Mouse (Mus musculus) liver, adult 2 months (tissue): ENCODE data around the gene Iyd. TPM values are rescaled to one million over a fixed set of nuclear protein-coding genes. Genes with fewer than 3 reads are reported as not detected.

Source experiments
- DNase-seq: peaks from one replicate; pipeline ENCODE4 v3.0.0-alpha.2; 2011; ENCODE audit warnings: low read depth, low spot score; ENCODE audit errors: extremely low read depth
- H3K27ac ChIP-seq: fragments of 200-500 bp; replicated peaks from 2 replicates; pipeline ENCODE4 v1.5.1; 2012; ENCODE audit warnings: low read depth, mild to moderate bottlenecking, control low read depth, inconsistent platforms, low read length; ENCODE audit not compliant: insufficient read depth
- H3K27me3 ChIP-seq: fragments of 200-500 bp; 2 replicates; pipeline ENCODE4 v1.6.1; 2012; ENCODE audit warnings: mild to moderate bottlenecking, moderate library complexity, low read length, inconsistent platforms; ENCODE audit not compliant: control insufficient read depth, insufficient read depth
- H3K36me3 ChIP-seq: fragments of 200-500 bp; 2 replicates; pipeline ENCODE4 v1.6.1; 2012; ENCODE audit warnings: low read length, inconsistent platforms; ENCODE audit not compliant: control insufficient read depth, insufficient read depth
- H3K4me1 ChIP-seq: fragments of 200-500 bp; 2 replicates; pipeline ENCODE4 v1.6.1; 2011; ENCODE audit warnings: low read length; ENCODE audit not compliant: control insufficient read depth, insufficient read depth
- H3K4me3 ChIP-seq: fragments of 200-500 bp; 2 replicates; pipeline ENCODE4 v1.5.1; 2011; ENCODE audit warnings: low read depth, mild to moderate bottlenecking, control low read depth, low read length, moderate library complexity; ENCODE audit not compliant: insufficient read depth
- H3K79me2 ChIP-seq: fragments of 200-500 bp; 2 replicates; pipeline ENCODE4 v1.6.1; 2012; ENCODE audit warnings: inconsistent platforms, mild to moderate bottlenecking, low read length, moderate library complexity; ENCODE audit not compliant: control insufficient read depth, insufficient read depth
- H3K9ac ChIP-seq: fragments of 200-500 bp; 2 replicates; pipeline ENCODE4 v1.6.1; 2012; ENCODE audit warnings: low read depth, mild to moderate bottlenecking, control low read depth, inconsistent platforms, low read length
- CTCF ChIP-seq: fragments of 200-500 bp; IDR thresholded peaks from 2 replicates; pipeline ENCODE4 v1.5.1; 2011; ENCODE audit warnings: low read depth, low read length, control low read depth
- POLR2A ChIP-seq: fragments of 200-500 bp; IDR thresholded peaks from 2 replicates; pipeline ENCODE4 v1.6.1; 2011; ENCODE audit warnings: low read length, control low read depth; ENCODE audit not compliant: insufficient read depth; ENCODE audit errors: extremely low read depth
- WGBS: fragments of 180-500 bp; shearing (Covaris S2); methylation state at CpG from one replicate; pipeline ENCODE4 v1.1.7; 2018; 5-methylcytosine and 5-hydroxymethylcytosine counted together
- polyA plus RNA-seq: library from polyadenylated mRNA; depleted of rRNA; stranded (reverse); fragments of >200 nt; gene quantifications from 2 replicates; pipeline ENCODE4 v1.2.3, GENCODE M21; 2012
- total RNA-seq: library from RNA; depleted of rRNA; stranded (reverse); fragments of >200 nt; gene quantifications from 2 replicates; pipeline ENCODE4 v1.2.3, GENCODE M21; 2014

The Iyd gene
- total and polyA plus RNA-seq, 2 experiments: 47.7 to 112 TPM

DNA sequence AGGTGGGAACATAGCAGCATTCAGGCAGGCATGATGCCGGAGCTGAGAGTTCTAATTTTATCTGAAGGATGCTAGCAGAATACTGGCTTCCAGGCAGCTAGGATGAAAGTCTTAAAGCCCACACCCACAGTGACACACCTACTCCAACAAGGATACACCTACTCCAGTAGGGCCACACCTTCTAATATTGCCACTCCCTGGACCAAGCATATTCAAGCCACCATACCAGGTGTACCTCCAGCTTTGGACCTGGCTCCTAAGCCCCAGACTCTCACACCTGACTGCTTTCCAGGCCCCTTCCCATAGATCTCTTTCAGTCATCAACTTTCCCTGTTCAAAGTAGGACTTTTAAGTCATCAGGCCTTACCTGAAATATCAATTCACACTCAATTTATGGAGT lies 19.1 kb downstream of the Iyd start:
- DNase-seq: no peak
- H3K27me3 ChIP-seq: no peaks in the 10 kb centered on the region
- peaks cover 7% of the 10 kb centered on the region for H3K36me3 ChIP-seq
- WGBS: 96% methylated on average over 1 of the region's 1 CpGs
- H3K9ac ChIP-seq: no peak overlapping the region
- TF ChIP-seq CTCF (no peak), POLR2A (no peak)
- H3K27ac ChIP-seq: no peak overlapping the region
- H3K4me3 ChIP-seq: no peak overlapping the region
- no peaks in the 10 kb centered on the region for H3K79me2 ChIP-seq
- no peaks in the 10 kb centered on the region for H3K4me1 ChIP-seq

DNA sequence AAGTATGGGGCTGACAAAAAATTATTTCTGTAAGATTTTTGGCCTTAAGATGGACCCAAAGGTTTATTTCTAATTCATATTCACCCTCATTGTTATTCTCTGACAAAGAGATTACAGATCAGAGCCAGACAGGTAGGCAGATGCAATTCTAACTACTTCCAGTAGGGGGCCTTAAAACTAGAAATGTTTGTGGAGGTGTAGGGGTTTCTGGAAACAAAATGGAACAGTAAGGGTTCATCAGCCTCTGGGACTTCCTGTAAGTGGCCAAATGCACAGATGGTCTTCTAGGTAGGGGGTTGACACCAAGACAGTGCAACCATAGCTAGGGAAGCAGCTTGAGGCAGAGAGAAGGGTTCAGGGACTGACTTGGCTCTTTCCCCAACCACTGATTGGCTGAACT lies 22.1 kb downstream of the Iyd start:
- no peaks in the 10 kb centered on the region for H3K27me3 ChIP-seq
- H3K36me3 ChIP-seq: no peaks in the 10 kb centered on the region
- DNase-seq: no peak
- no peak overlapping the region for H3K9ac ChIP-seq
- H3K4me1 ChIP-seq: no peaks in the 10 kb centered on the region
- TF ChIP-seq POLR2A (no peak), CTCF (0 out of 2 replicates have a peak, but pooled peaks have one; percentile 9)
- H3K27ac ChIP-seq: no peak overlapping the region
- no peaks in the 10 kb centered on the region for H3K79me2 ChIP-seq
- no peak overlapping the region for H3K4me3 ChIP-seq

DNA sequence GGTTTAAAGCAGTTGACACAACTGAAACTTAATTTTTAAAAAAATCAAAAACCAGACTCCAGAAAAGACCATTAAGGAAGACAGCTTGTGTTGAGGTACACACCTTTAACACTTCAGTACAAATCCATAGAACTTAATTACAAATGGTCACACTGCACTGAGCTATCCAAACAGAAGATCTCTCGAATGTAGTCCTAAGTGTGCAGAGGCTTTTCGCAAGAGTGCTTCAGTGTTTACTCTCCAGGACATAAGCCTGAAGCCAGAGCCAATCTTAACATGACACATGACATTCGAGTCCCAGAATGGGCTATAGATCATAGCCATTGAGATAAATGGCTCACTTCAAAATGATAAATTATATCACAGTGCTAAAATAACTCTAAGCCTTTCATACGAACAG lies 25.1 kb downstream of the Iyd start:
- no peak overlapping the region for H3K9ac ChIP-seq
- TF ChIP-seq POLR2A (no peak), CTCF (no peak)
- no peaks in the 10 kb centered on the region for H3K36me3 ChIP-seq
- WGBS: 29% methylated on average over 4 of the region's 4 CpGs
- no peak overlapping the region for H3K4me3 ChIP-seq
- DNase-seq: peak; percentile 62
- no peaks in the 10 kb centered on the region for H3K4me1 ChIP-seq
- H3K27ac ChIP-seq: no peak overlapping the region
- no peaks in the 10 kb centered on the region for H3K79me2 ChIP-seq
- H3K27me3 ChIP-seq: no peaks in the 10 kb centered on the region

DNA sequence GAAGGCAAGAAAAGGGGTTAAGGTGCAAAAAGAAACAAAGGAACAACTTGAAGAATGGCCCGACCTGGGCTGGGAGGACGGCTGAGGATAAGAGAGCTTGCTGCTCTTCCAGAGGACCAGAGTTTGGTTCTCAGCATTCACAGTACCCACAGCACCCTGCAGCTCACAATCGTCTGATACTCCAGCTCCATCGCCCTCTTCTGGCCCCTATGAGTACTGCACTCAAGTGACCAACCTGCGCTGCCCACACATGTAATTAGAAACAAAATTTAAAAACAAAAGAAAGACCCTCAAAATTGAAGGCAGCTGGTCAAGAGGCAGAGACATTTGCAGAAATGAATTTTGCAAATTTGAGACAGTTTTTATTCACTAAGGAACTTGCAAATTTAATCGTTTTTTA lies 27.8 kb downstream of the Iyd start:
- Histone ChIP-seq H3K27me3 (no peaks in the 10 kb centered on the region), H3K27ac (no peak overlapping the region), H3K36me3 (no peaks in the 10 kb centered on the region), H3K79me2 (no peaks in the 10 kb centered on the region), H3K9ac (no peak overlapping the region), H3K4me1 (no peaks in the 10 kb centered on the region), H3K4me3 (no peak overlapping the region)
- TF ChIP-seq CTCF (peak; percentile 59), POLR2A (no peak)
- 73% methylated on average over 6 of the region's 6 CpGs for WGBS
- no peak for DNase-seq

DNA sequence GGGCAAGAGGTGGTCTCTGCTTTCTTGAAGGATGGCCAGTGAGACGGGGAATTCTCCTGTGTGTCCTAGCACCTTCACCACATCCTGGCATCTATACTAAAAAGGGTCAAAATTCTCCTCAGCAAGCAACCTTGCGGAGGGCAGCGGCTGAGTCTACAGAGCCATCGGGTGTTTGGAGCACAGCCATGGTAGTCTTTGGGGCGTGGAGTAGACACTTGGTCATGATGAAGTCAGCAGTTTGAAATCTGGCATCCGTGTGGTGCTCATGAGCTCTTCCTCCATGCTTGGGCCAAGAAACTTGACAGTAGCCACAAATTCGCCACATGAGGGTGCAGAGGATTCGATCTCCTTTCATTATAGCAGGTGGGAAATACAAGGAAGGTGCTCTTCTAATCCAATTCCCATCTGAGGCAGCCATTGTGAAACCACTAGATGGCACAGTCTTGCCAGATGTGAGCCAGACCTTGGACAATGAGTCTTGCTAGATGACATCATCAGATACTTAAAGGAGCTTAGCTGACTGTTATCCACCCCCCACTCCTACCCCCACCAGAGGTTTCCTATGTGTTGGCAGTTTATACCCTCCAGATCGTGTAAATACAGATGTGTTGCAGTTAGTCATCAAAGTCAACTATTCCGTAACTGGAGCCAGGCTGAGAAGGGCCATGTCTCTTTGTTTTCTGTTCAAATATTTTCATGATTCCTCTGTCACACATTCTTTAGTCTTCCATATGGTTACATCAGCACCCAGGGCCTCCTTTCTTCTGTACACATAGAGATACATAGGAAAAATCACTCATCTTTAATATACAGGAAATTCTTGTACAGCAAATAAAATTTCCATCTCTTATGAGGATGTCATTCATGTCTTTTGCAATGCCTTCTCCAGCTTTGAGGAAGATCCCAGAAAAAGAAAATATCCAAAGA lies 32.9 kb downstream of the Iyd start:
- DNase-seq: peak; percentile 58
- H3K27me3 ChIP-seq: no peaks in the 10 kb centered on the region
- no peaks in the 10 kb centered on the region for H3K79me2 ChIP-seq
- WGBS: 55% methylated on average over 10 of the region's 10 CpGs
- H3K4me3 ChIP-seq: no peak overlapping the region
- H3K36me3 ChIP-seq: no peaks in the 10 kb centered on the region
- no peak overlapping the region for H3K9ac ChIP-seq
- no peaks in the 10 kb centered on the region for H3K4me1 ChIP-seq
- H3K27ac ChIP-seq: no peak overlapping the region
- TF ChIP-seq CTCF (peak; percentile 55), POLR2A (no peak)

DNA sequence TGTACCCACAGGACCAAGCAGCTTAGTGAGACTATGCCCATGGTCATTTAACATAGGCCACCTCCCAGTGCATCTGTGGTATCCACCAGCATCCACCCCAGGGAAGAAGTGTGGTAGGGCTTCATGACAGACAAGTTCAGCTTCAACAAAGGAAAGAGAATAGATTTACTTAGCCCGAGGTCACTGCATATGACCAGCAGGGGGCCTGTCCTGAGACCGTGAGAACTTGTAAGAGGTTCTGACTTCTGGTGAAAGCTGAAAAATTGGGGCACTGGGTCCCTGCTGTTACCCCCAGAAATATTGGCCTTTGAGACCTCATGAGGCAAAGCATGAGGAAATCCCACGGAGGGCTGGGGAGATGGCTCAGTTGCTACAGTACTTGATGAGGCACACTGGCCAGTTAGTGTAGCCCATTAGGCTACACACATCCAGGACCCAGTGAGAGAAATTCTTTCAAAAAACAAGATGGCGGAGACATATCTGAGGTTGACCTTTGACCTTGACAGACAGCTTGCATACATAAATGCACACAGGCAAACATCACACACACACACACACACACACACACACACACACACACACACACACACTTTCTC lies 34.0 kb downstream of the Iyd start:
- H3K36me3 ChIP-seq: no peaks in the 10 kb centered on the region
- TF ChIP-seq POLR2A (no peak), CTCF (peak; percentile 51; the same call in 1 of the 2 replicates)
- H3K4me1 ChIP-seq: no peaks in the 10 kb centered on the region
- no peak overlapping the region for H3K9ac ChIP-seq
- no peaks in the 10 kb centered on the region for H3K79me2 ChIP-seq
- no peaks in the 10 kb centered on the region for H3K27me3 ChIP-seq
- H3K4me3 ChIP-seq: no peak overlapping the region
- DNase-seq: peak; percentile 35
- WGBS: 70% methylated on average over 4 of the region's 4 CpGs
- H3K27ac ChIP-seq: no peak overlapping the region
